Mouse (Mus musculus) stomach, postnatal 0 days (tissue): ENCODE results near the gene Fam89b.

ENCODE experiments used
- CTCF ChIP-seq: IDR thresholded peaks from 2 replicates; pipeline ENCODE4 v1.5.1; 2016; ENCODE audit warnings: antibody characterized with exemption, low read depth, mild to moderate bottlenecking, moderate library complexity
- EP300 ChIP-seq: optimal IDR thresholded peaks from 2 replicates; pipeline ENCODE3; 2016; ENCODE audit warnings: antibody characterized with exemption

DNA sequence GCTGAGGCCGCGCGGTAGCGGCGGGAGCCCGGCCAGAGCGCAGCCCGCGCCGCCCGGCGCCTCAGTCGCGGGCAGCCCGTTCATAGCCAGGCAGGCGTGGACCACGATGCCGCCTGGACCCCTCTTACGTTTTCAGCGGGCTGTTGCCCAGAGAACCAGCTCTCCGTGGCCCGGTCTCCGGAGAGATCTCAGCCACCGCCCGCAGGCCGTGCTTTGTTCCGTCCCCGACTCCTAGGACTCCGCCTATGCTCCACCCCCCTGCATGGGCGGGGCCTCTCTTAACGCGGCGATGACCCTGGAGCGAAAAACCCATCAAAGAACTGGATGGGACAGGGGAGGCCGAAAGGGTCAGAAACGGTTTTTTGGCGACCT lies at the start of gene Fam89b:
- TF ChIP-seq EP300 (no peak), CTCF (no peak)
